Mouse (Mus musculus) lung, embryonic 15.5 days (tissue): ENCODE measurements at regions not wholly inside any gene's neighbourhood (a gene's known extent, or its start where the extent isn't known, plus 50 kb on each side); places are given as distances from the start of the nearest gene placed in this dataset.

Source experiments
- ATAC-seq: fragments of 200-750 bp; cut with Nextera tagmentation; 2 replicates; pipeline ENCODE4 v1.8.0; 2017; ENCODE audit warnings: moderate number of reproducible peaks, borderline replicate concordance; ENCODE audit not compliant: low FRiP score, low TSS enrichment; ENCODE audit errors: extremely low read depth
- H3K27ac ChIP-seq: fragments of 300-500 bp; sonication (generic); 2 replicates; pipeline ENCODE4 v1.5.1; 2015; ENCODE audit warnings: moderate library complexity, mild to moderate bottlenecking, inconsistent platforms
- H3K27me3 ChIP-seq: fragments of 300-500 bp; sonication (generic); 2 replicates; pipeline ENCODE4 v1.6.1; 2015; ENCODE audit warnings: inconsistent platforms
- H3K36me3 ChIP-seq: fragments of 300-500 bp; sonication (generic); 2 replicates; pipeline ENCODE4 v1.6.1; 2015; ENCODE audit warnings: inconsistent platforms
- H3K4me1 ChIP-seq: fragments of 300-500 bp; sonication (generic); 2 replicates; pipeline ENCODE4 v1.6.1; 2015; ENCODE audit warnings: inconsistent platforms
- H3K4me2 ChIP-seq: fragments of 300-500 bp; sonication (generic); 2 replicates; pipeline ENCODE4 v1.6.1; 2015; ENCODE audit warnings: inconsistent platforms, mild to moderate bottlenecking, moderate library complexity
- H3K4me3 ChIP-seq: fragments of 300-500 bp; sonication (generic); 2 replicates; pipeline ENCODE4 v1.5.1; 2015; ENCODE audit warnings: mild to moderate bottlenecking, inconsistent platforms
- H3K9ac ChIP-seq: fragments of 300-500 bp; sonication (generic); 2 replicates; pipeline ENCODE4 v1.6.1; 2015; ENCODE audit warnings: inconsistent platforms
- H3K9me3 ChIP-seq: fragments of 300-500 bp; sonication (generic); 2 replicates; pipeline ENCODE4 v1.6.1; 2016; ENCODE audit warnings: inconsistent platforms
- WGBS: fragments of 180-500 bp; shearing (Covaris S2); methylation state at CpG from one replicate; pipeline ENCODE4 v1.1.7; 2015; 5-methylcytosine and 5-hydroxymethylcytosine counted together

DNA sequence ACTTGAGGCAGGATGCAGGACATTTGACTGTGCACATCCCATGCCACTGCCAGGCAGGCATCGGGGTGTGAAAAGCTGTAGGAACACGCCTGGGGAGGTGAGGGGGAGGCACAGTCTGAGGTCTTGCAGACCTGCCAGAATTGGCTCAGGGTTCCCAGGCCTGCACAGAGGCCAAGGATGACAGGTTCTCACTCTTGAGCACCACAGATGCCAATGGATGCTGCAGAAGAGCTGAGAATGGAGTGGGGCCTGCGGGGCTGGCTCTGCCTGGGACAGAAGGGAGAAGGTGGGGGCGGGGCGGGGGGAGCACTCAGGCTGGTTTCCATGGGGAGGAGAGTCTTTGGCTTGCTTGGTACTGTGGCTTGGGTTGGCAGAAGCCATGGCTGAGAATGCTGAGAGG lies 469.2 kb upstream of the Syt1 start:
- 76% methylated on average over 5 of the region's 5 CpGs for WGBS
- H3K27ac ChIP-seq = no peak overlapping the region
- no peak for ATAC-seq
- no peaks in the 10 kb centered on the region for H3K9me3 ChIP-seq
- H3K4me2 ChIP-seq = no peak overlapping the region
- no peak overlapping the region for H3K4me3 ChIP-seq
- no peaks in the 10 kb centered on the region for H3K36me3 ChIP-seq
- H3K27me3 ChIP-seq = no peaks in the 10 kb centered on the region
- H3K4me1 ChIP-seq = no peaks in the 10 kb centered on the region
- H3K9ac ChIP-seq = no peak overlapping the region

DNA sequence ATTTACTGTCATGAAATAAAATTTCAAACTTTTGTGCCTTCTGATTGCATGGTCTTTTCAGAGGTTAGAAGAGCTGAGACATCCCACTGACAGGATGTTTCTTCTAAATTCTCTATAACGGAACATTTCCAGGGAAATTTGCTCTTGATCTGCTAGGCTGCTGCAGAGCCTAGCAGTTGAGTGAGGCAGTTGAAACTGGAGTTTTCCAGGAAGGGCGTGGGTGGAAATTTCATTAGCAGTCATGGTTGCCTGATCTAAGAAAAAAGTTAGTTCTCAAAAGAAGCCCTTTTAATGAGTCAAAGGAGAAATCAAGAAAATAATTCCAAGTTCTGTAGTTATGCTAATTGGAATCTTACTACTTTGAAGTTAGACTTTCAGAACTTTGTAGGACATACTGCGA lies 455.7 kb upstream of the Syt1 start:
- Histone ChIP-seq H3K9me3 (no peaks in the 10 kb centered on the region), H3K9ac (no peak overlapping the region), H3K4me1 (no peaks in the 10 kb centered on the region), H3K27ac (no peak overlapping the region), H3K4me3 (no peak overlapping the region), H3K27me3 (no peaks in the 10 kb centered on the region), H3K36me3 (no peaks in the 10 kb centered on the region), H3K4me2 (no peak overlapping the region)
- WGBS = 84% methylated on average over 3 of the region's 3 CpGs
- no peak for ATAC-seq

DNA sequence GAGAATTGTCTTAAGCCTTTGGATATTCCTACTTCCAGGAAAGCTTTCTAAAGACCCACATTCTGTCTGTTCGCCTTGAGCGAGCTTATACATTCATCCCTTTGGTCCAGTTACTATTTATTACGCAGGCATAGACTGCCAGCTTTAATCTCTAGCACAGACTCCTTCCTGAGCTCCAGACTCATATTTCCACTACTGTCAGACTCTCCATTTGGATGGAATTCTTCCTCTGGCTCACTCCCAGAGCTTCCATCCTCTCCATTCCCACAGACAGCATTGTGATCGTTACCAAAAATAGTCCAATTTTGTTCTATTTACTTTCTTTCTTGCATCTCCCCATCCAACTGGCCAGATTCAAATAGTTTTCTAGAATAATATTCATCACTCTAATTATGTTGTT lies 420.3 kb upstream of the Syt1 start:
- Histone ChIP-seq H3K4me1 (no peaks in the 10 kb centered on the region), H3K27me3 (no peaks in the 10 kb centered on the region), H3K9me3 (no peaks in the 10 kb centered on the region), H3K36me3 (no peaks in the 10 kb centered on the region), H3K27ac (no peak overlapping the region), H3K4me2 (no peak overlapping the region), H3K4me3 (no peak overlapping the region), H3K9ac (no peak overlapping the region)
- no peak for ATAC-seq
- 77% methylated on average over 4 of the region's 4 CpGs for WGBS

DNA sequence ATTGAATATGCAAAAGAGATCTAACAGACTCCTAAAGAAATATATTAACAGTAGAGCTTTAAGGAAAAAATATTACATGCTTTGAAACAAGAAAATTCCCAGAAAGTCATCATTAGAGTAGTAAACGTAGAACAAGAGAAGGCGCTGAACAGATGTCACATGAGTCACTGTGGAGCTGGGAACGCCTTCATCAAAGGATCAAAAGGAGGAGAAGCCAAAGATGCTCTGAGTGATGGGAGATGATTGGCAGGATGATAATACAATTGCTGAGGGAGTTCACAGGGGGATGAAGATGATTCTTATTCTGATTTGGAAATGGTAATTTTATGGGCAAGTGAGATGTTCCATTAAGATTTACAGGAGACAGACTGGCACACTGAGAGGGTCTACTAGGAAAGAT lies 417.1 kb upstream of the Syt1 start:
- Histone ChIP-seq H3K9me3 (no peaks in the 10 kb centered on the region), H3K4me3 (no peak overlapping the region), H3K27ac (no peak overlapping the region), H3K4me1 (no peaks in the 10 kb centered on the region), H3K9ac (no peak overlapping the region), H3K4me2 (no peak overlapping the region), H3K27me3 (no peaks in the 10 kb centered on the region), H3K36me3 (no peaks in the 10 kb centered on the region)
- no peak for ATAC-seq
- 86% methylated on average over 3 of the region's 3 CpGs for WGBS

DNA sequence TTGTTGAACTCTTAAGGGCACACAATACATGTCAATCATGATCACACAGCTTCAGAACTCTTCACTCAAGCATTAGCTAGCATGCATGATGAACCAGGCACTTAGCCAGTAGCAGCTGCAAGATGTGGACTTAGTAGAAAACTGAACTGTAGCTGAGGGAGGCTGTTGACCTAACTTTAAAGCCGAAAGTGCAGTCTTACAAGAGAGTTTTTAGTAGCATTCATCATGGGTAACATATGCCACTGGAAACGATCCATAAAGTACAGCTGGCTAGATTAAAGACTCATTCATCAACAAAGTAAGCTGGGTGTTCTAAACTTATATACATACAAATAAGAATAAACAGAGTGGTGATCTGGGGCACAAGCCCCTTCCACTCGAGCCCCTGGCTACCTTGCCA lies 396.2 kb upstream of the Syt1 start:
- ATAC-seq = no peak
- no peaks in the 10 kb centered on the region for H3K27me3 ChIP-seq
- H3K27ac ChIP-seq = no peak overlapping the region
- H3K9me3 ChIP-seq = no peaks in the 10 kb centered on the region
- no peaks in the 10 kb centered on the region for H3K4me1 ChIP-seq
- H3K36me3 ChIP-seq = no peaks in the 10 kb centered on the region
- no peak overlapping the region for H3K4me3 ChIP-seq
- 37% methylated on average over 3 of the region's 3 CpGs for WGBS
- H3K9ac ChIP-seq = no peak overlapping the region
- no peak overlapping the region for H3K4me2 ChIP-seq

DNA sequence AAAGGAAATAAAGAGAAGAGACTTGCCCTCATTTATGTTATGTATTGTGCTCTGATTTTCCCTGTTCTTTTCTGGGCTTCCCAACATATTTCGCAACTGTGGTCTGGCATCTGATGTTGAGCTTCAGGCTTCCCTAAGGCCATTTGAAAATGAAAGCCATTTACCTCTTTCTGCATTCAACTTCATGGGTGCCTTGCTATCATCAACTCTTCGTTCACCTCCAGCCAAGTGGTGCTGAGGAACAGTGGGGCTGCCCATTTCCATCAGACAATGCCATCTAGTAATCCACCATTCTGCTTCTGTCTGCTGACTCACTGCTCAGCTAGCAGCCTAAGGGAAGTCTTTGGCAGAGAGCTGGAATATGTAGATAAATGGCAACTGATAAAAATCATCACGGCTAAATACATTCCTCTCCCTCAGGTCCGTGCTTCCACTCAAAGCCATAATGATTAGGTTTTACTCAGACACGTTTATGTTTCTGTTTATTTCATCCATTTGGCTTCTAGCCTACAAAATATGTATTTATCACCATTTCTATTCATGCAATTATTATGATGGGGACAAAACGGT lies 394.4 kb upstream of the Syt1 start:
- Histone ChIP-seq H3K4me1 (no peaks in the 10 kb centered on the region), H3K4me3 (no peak overlapping the region)

DNA sequence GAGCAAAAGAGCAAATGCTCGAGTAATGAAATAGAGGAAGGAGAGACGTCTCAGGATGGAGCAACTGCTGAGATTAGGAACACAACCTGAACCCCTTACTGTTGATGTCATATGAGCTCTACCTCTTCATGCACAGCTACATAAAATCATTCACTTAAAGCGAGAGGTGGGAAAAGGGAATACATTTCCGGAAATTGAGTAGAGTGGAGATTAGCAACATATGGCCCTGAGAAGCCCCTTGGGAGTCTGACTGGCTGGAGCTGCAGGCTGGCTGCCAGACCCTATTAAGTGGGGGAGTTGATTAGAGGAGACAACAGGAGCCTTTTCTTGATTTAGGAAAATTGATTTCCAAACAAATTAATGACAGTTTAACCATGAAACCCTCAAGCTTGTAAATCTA lies 373.0 kb upstream of the Syt1 start:
- no peak for ATAC-seq
- Histone ChIP-seq H3K27ac (no peak overlapping the region), H3K4me1 (no peaks in the 10 kb centered on the region), H3K9me3 (no peaks in the 10 kb centered on the region), H3K27me3 (no peaks in the 10 kb centered on the region), H3K4me2 (no peak overlapping the region), H3K9ac (no peak overlapping the region), H3K36me3 (no peaks in the 10 kb centered on the region), H3K4me3 (no peak overlapping the region)
- WGBS = 66% methylated on average over 4 of the region's 4 CpGs

More for the DNA sequence above, 394.4 kb upstream of the Syt1 start:
- Histone ChIP-seq H3K36me3 (no peaks in the 10 kb centered on the region), H3K9me3 (no peaks in the 10 kb centered on the region), H3K27me3 (no peaks in the 10 kb centered on the region), H3K27ac (no peak overlapping the region), H3K9ac (no peak overlapping the region), H3K4me2 (no peak overlapping the region)
- 62% methylated on average over 6 of the region's 6 CpGs for WGBS
- no peak for ATAC-seq

DNA sequence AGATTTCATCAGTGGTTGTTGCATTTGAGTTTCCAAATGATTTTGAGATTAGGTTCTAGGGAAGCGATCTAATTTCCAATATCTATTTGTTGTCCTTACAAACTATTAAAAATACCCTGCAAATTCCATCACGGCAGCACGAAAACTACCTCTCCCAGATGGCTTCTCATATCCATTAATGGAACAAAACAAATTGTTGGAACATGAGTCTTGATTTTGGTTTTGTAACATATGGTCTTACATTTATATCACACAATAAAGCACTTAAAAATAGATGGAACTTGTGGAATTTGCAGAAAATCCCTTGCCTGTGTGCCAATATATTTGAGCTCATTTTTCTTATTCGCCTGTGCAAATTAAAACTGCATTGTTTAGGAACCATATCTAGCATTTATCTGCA lies 368.1 kb upstream of the Syt1 start:
- H3K9me3 ChIP-seq = no peaks in the 10 kb centered on the region
- no peak overlapping the region for H3K9ac ChIP-seq
- no peaks in the 10 kb centered on the region for H3K27me3 ChIP-seq
- H3K4me2 ChIP-seq = no peak overlapping the region
- no peak for ATAC-seq
- no peaks in the 10 kb centered on the region for H3K4me1 ChIP-seq
- H3K4me3 ChIP-seq = no peak overlapping the region
- 80% methylated on average over 4 of the region's 4 CpGs for WGBS
- no peaks in the 10 kb centered on the region for H3K36me3 ChIP-seq
- H3K27ac ChIP-seq = no peak overlapping the region

DNA sequence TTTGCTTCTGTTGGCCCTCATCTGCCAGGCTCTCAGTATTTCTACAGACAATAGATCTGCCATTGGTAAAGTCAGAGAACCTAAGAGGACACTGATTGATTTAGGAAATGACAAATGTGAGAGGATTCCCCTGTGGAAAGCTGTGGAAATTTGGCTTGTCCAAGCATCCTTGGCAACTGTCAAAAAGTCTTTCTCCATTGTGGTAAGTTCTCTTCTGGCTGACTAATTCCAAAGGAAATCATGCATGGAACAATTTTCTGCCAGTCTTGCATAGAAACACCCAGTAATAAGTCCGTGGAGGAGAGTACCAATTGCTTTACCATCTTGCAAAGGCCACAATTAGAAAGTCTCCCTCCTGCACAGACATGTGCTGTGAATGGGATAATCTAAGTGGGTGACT lies 349.4 kb upstream of the Syt1 start:
- Histone ChIP-seq H3K36me3 (no peaks in the 10 kb centered on the region), H3K4me2 (no peak overlapping the region), H3K4me3 (no peak overlapping the region), H3K27ac (no peak overlapping the region), H3K4me1 (no peaks in the 10 kb centered on the region), H3K9ac (no peak overlapping the region), H3K9me3 (no peaks in the 10 kb centered on the region), H3K27me3 (no peaks in the 10 kb centered on the region)
- 75% methylated on average over 1 of the region's 1 CpGs for WGBS
- no peak for ATAC-seq

DNA sequence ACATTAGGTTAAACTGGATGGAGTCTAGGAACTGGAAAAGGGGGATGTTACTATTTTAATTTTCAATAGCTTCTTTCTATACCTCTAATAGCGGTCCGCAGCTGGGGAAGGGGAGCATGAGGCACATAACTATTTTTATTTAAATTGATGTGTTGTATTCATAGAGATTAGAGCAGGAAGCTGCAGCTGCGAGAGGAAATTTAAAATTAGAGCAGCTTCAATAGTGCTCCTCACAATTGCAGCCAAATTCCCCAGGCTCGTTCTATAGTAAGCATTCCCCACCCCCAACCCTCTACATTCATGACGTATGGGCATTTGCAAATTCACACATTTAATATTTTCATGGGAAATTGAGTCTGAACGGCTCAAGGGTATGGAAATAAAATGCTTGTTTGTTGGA lies 348.0 kb upstream of the Syt1 start:
- no peak overlapping the region for H3K27ac ChIP-seq
- no peak overlapping the region for H3K4me3 ChIP-seq
- WGBS = 54% methylated on average over 6 of the region's 6 CpGs
- H3K4me1 ChIP-seq = no peaks in the 10 kb centered on the region
- no peak overlapping the region for H3K4me2 ChIP-seq
- no peak for ATAC-seq
- H3K9ac ChIP-seq = no peak overlapping the region
- no peaks in the 10 kb centered on the region for H3K9me3 ChIP-seq
- H3K36me3 ChIP-seq = no peaks in the 10 kb centered on the region
- no peaks in the 10 kb centered on the region for H3K27me3 ChIP-seq

DNA sequence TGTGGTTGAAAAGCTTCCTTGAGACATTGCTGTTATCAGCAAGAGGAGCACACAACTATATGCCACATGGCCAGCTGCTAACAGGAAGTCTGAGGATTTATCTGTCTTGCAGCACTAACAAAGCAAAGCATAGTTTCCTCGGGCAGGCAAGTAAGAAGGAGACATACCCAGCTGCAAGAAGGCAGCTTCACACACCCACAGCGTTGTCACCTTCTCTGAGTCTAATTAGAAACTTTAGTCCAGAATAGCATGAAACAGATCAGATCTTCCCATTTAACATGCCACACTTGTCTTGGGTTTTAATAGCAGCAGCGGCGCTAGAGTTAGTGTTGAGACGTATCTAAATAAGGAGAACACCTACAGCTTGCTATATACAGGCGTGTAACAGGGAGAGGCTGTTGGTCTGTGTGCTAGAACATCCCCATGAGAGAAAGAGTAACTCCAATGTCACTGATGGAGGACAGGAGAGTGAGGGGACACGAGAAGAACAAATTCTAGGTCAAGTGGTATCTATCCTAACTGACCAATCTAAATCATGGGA lies 322.1 kb upstream of the Syt1 start:
- ATAC-seq = no peak
- H3K4me1 ChIP-seq = no peaks in the 10 kb centered on the region
- H3K27me3 ChIP-seq = no peaks in the 10 kb centered on the region
- no peak overlapping the region for H3K4me2 ChIP-seq
- no peaks in the 10 kb centered on the region for H3K36me3 ChIP-seq
- no peak overlapping the region for H3K9ac ChIP-seq
- no peak overlapping the region for H3K27ac ChIP-seq
- H3K9me3 ChIP-seq = no peaks in the 10 kb centered on the region
- WGBS = 76% methylated on average over 7 of the region's 7 CpGs
- no peak overlapping the region for H3K4me3 ChIP-seq

DNA sequence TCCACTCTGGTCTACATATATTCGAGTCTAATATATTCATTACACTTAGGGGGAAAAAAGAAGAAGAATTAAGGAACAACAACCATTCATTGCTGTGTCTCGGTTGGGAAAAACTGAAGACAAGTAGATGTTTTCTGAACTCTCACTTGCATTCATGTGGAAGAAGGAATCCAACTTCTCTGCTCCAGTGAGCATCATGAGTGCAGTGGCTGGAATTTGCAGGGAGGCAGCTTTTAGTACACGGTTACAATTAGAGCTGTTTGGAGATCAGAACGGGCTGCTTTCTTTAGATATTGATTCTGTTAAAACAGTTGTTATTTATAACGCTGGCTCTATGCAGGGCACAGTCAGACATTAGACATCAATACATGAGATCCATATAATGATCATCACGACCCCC lies 298.5 kb upstream of the Syt1 start:
- H3K9ac ChIP-seq = no peak overlapping the region
- H3K4me3 ChIP-seq = no peak overlapping the region
- H3K4me1 ChIP-seq = no peaks in the 10 kb centered on the region
- no peak overlapping the region for H3K27ac ChIP-seq
- no peaks in the 10 kb centered on the region for H3K36me3 ChIP-seq
- 78% methylated on average over 6 of the region's 6 CpGs for WGBS
- H3K4me2 ChIP-seq = no peak overlapping the region
- no peaks in the 10 kb centered on the region for H3K27me3 ChIP-seq
- no peaks in the 10 kb centered on the region for H3K9me3 ChIP-seq
- ATAC-seq = no peak

DNA sequence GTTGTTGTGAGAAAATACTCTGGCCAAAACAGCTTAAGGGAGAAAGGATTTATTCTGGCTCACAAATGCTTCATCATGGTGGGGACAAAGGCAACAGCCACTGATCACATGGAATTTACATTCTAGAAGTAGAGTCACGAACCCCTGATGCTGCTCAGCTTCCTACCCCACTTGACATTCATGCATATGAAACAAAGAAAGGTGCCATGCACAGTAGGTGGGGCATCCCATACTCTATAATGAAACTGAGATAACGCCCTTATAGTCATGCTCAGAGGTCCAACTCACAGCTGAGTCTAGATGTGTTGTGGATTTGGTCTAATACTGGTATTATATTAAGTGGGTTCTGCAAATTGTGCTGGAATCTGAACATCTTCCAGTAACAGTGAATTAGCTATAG lies 289.4 kb upstream of the Syt1 start:
- 72% methylated on average over 2 of the region's 2 CpGs for WGBS

More for the DNA sequence above, 289.4 kb upstream of the Syt1 start:
- Histone ChIP-seq H3K9ac (no peak overlapping the region), H3K4me1 (0 out of 2 replicates have a peak, but pooled peaks cover 5% of the 10 kb centered on the region), H3K36me3 (no peaks in the 10 kb centered on the region), H3K27me3 (no peaks in the 10 kb centered on the region), H3K27ac (no peak overlapping the region), H3K4me3 (no peak overlapping the region), H3K9me3 (no peaks in the 10 kb centered on the region), H3K4me2 (no peak overlapping the region)
- no peak for ATAC-seq
